Mouse (Mus musculus) forebrain, embryonic 11.5 days (tissue): ENCODE results near the gene Ccnd3. TPM values are rescaled to one million over a fixed set of nuclear protein-coding genes. Genes with fewer than 3 reads are reported as not detected.

Experiments
- ATAC-seq: fragments of 200-750 bp; cut with Nextera tagmentation; replicated peaks from 2 replicates; pipeline ENCODE4 v1.8.0; 2017; ENCODE audit warnings: moderate TSS enrichment; ENCODE audit not compliant: low FRiP score
- DNase-seq: peaks from one replicate; pipeline ENCODE4 v3.0.0-alpha.2; 2017; ENCODE audit warnings: low spot score
- H3K27ac ChIP-seq: fragments of 300-500 bp; sonication (generic); 2 replicates; pipeline ENCODE4 v1.5.1; 2014; ENCODE audit warnings: low read depth, low read length
- H3K27me3 ChIP-seq: fragments of 300-500 bp; sonication (generic); 2 replicates; pipeline ENCODE4 v1.6.1; 2014; ENCODE audit warnings: mild to moderate bottlenecking, low read length, mixed read lengths; ENCODE audit not compliant: control insufficient read depth, insufficient read depth
- H3K36me3 ChIP-seq: fragments of 300-500 bp; sonication (generic); 2 replicates; pipeline ENCODE4 v1.6.1; 2014; ENCODE audit warnings: mild to moderate bottlenecking, low read length, moderate library complexity, mixed read lengths; ENCODE audit not compliant: control insufficient read depth, insufficient read depth
- H3K4me1 ChIP-seq: fragments of 300-500 bp; sonication (generic); replicated peaks from 2 replicates; pipeline ENCODE4 v1.6.1; 2014; ENCODE audit warnings: low read length, mixed read lengths; ENCODE audit not compliant: control insufficient read depth, insufficient read depth
- H3K4me2 ChIP-seq: fragments of 300-500 bp; sonication (generic); 2 replicates; pipeline ENCODE4 v1.6.1; 2014; ENCODE audit warnings: low read depth, mild to moderate bottlenecking, low read length, moderate library complexity, mixed read lengths; ENCODE audit not compliant: severe bottlenecking
- H3K4me3 ChIP-seq: fragments of 300-500 bp; sonication (generic); 2 replicates; pipeline ENCODE4 v1.5.1; 2014; ENCODE audit warnings: low read depth, low read length
- H3K9ac ChIP-seq: fragments of 300-500 bp; sonication (generic); 2 replicates; pipeline ENCODE4 v1.6.1; 2014; ENCODE audit warnings: low read length
- H3K9me3 ChIP-seq: fragments of 300-500 bp; sonication (generic); 2 replicates; pipeline ENCODE4 v1.6.1; 2016; ENCODE audit warnings: low read length, mixed read lengths; ENCODE audit not compliant: control insufficient read depth
- WGBS: fragments of 180-500 bp; shearing (Covaris S2); extraction: QIAGEN DNeasy Blood & Tissue Kit; methylation state at CpG from one replicate; pipeline ENCODE4 v1.1.7; 2014; 5-methylcytosine and 5-hydroxymethylcytosine counted together
- polyA plus RNA-seq: library from polyadenylated mRNA; unstranded; fragments of >200 nt; fragmentation: Nextera tagmentation; extraction: Ambion mirVana; gene quantifications from 2 replicates; pipeline ENCODE4 v1.2.1, GENCODE M21; 2014

Ccnd3 gene
- 253 and 286 TPM in 2 replicates for polyA plus RNA-seq

- 4% methylated on average over 22 of the region's 22 CpGs for WGBS
- ATAC-seq (no peak), DNase-seq (no peak)
- no peaks in the 10 kb centered on the region for H3K9me3 ChIP-seq
- H3K27me3 ChIP-seq = no peaks in the 10 kb centered on the region
- peaks cover 9% of the 10 kb centered on the region; the same call in 1 of the 2 replicates for H3K4me1 ChIP-seq
- H3K4me3 ChIP-seq = peak within 1 kb of the TSS; percentile 27
- H3K36me3 ChIP-seq = no peaks in the 10 kb centered on the region
- H3K4me2 ChIP-seq = peak within 1 kb of the TSS; percentile 55
- peak within 1 kb of the TSS; percentile 58 for H3K9ac ChIP-seq
- no peak within 1 kb of the TSS for H3K27ac ChIP-seq
Observed at GRCm38 (mm10) chr17:47504941-47505346, at the start of gene Ccnd3. Gene Ccnd3 (plus strand): TSS chr17:47505051.

- Histone ChIP-seq H3K27ac (no peak overlapping the region), H3K4me2 (no peak overlapping the region), H3K9ac (no peak overlapping the region), H3K4me1 (no peaks in the 10 kb centered on the region), H3K4me3 (no peak overlapping the region), H3K27me3 (no peaks in the 10 kb centered on the region), H3K36me3 (no peaks in the 10 kb centered on the region), H3K9me3 (no peaks in the 10 kb centered on the region)
- ATAC-seq = no peak
- 87% methylated on average over 13 of the region's 13 CpGs for WGBS
- DNase-seq = no peak
Observed at GRCm38 (mm10) chr17:47458310-47458709, 46.5 kb upstream of the Ccnd3 start.

- Histone ChIP-seq H3K4me1 (no peaks in the 10 kb centered on the region), H3K9ac (no peak overlapping the region), H3K36me3 (no peaks in the 10 kb centered on the region), H3K27me3 (no peaks in the 10 kb centered on the region), H3K27ac (no peak overlapping the region), H3K4me2 (no peak overlapping the region), H3K4me3 (no peak overlapping the region), H3K9me3 (no peaks in the 10 kb centered on the region)
- WGBS = 93% methylated on average over 2 of the region's 2 CpGs
- no peak for ATAC-seq
- DNase-seq = no peak
Observed at GRCm38 (mm10) chr17:47458936-47459335, 45.9 kb upstream of the Ccnd3 start.

GRCm38 (mm10) chr17:47459341-47459919, 45.4 kb upstream of the Ccnd3 start:
- 79% methylated on average over 3 of the region's 3 CpGs for WGBS
- Histone ChIP-seq H3K4me3 (no peak overlapping the region), H3K9ac (no peak overlapping the region), H3K27ac (no peak overlapping the region), H3K36me3 (no peaks in the 10 kb centered on the region), H3K4me1 (no peaks in the 10 kb centered on the region), H3K9me3 (no peaks in the 10 kb centered on the region), H3K27me3 (no peaks in the 10 kb centered on the region), H3K4me2 (no peak overlapping the region)
- ATAC-seq (no peak), DNase-seq (no peak)

GRCm38 (mm10) chr17:47461688-47462087, 43.2 kb upstream of the Ccnd3 start:
- DNase-seq = no peak
- H3K4me1 ChIP-seq = no peaks in the 10 kb centered on the region
- H3K4me3 ChIP-seq = no peak overlapping the region
- H3K36me3 ChIP-seq = no peaks in the 10 kb centered on the region
- no peak overlapping the region for H3K27ac ChIP-seq
- H3K9me3 ChIP-seq = no peaks in the 10 kb centered on the region
- WGBS = 78% methylated on average over 3 of the region's 3 CpGs
- no peak for ATAC-seq
- no peak overlapping the region for H3K9ac ChIP-seq
- H3K4me2 ChIP-seq = no peak overlapping the region
- H3K27me3 ChIP-seq = peaks cover 2% of the 10 kb centered on the region; the same call in 1 of the 2 replicates

- no peaks in the 10 kb centered on the region for H3K36me3 ChIP-seq
- no peaks in the 10 kb centered on the region for H3K4me1 ChIP-seq
- H3K27ac ChIP-seq = no peak overlapping the region
- DNase-seq = no peak
- no peak overlapping the region for H3K9ac ChIP-seq
- no peak overlapping the region for H3K4me3 ChIP-seq
- no peak for ATAC-seq
- no peak overlapping the region for H3K4me2 ChIP-seq
- H3K27me3 ChIP-seq = peaks cover 7% of the 10 kb centered on the region
- 85% methylated on average over 7 of the region's 7 CpGs for WGBS
- no peaks in the 10 kb centered on the region; the same call in 1 of the 2 replicates for H3K9me3 ChIP-seq
Observed at GRCm38 (mm10) chr17:47462209-47462608, 42.6 kb upstream of the Ccnd3 start.

GRCm38 (mm10) chr17:47462728-47463388, 42.0 kb upstream of the Ccnd3 start:
- Histone ChIP-seq H3K27me3 (peaks cover 13% of the 10 kb centered on the region), H3K4me2 (no peak overlapping the region), H3K9ac (no peak overlapping the region), H3K27ac (no peak overlapping the region), H3K4me1 (no peaks in the 10 kb centered on the region), H3K36me3 (no peaks in the 10 kb centered on the region), H3K4me3 (no peak overlapping the region), H3K9me3 (no peaks in the 10 kb centered on the region; the same call in 1 of the 2 replicates)
- DNase-seq (no peak), ATAC-seq (no peak)
- WGBS = 58% methylated on average over 9 of the region's 9 CpGs

GRCm38 (mm10) chr17:47464248-47464965, 40.4 kb upstream of the Ccnd3 start:
- H3K36me3 ChIP-seq = no peaks in the 10 kb centered on the region
- DNase-seq = no peak
- no peaks in the 10 kb centered on the region; the same call in 1 of the 2 replicates for H3K9me3 ChIP-seq
- H3K4me2 ChIP-seq = no peak overlapping the region
- 46% methylated on average over 12 of the region's 12 CpGs for WGBS
- H3K27ac ChIP-seq = no peak overlapping the region
- ATAC-seq = no peak
- H3K27me3 ChIP-seq = peaks cover 26% of the 10 kb centered on the region
- no peak overlapping the region for H3K4me3 ChIP-seq
- no peak overlapping the region for H3K9ac ChIP-seq
- no peaks in the 10 kb centered on the region for H3K4me1 ChIP-seq
